Mouse (Mus musculus): ENCODE measurements around the gene Chchd10. TPM values are rescaled to one million over a fixed set of nuclear protein-coding genes. Genes with fewer than 3 reads are reported as not detected.

Chchd10 gene
- total and polyA plus RNA-seq, 2 experiments from 2014 or later: 221 to 266 TPM

DNA sequence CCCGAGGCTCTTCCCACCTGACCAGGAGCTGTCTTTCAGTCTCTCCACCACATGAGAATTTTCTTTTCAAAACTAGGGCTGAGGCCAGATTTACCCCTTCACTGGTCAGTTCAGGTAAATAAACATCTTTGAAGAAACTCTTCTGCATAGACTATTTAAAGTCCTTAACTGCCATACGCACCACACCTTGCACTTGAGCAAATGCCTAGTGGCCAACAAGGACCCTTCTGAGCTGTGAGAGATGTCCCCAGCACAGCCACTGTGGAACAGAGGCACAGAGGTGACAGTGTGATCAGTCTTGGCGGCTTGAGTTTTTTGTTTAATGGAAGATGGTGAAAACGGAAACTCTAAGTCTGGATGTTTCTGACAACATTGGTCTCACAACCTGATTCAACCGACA lies 13.9 kb upstream of the Chchd10 start:
- Histone ChIP-seq H3K27me3 (ENCODE audit: insufficient read depth, low read length) (no peaks in the 10 kb centered on the region), H3K4me3 (ENCODE audit: low read depth, low read length) (no peak overlapping the region), H3K9ac (replicated peaks; ENCODE audit: low read length, poor library complexity, severe bottlenecking) (no peak overlapping the region), H3K36me3 (ENCODE audit: insufficient read depth, low read length) (peaks cover 5% of the 10 kb centered on the region), H3K27ac (ENCODE audit: low read depth, low read length) (no peak overlapping the region), H3K9me3 (ENCODE audit: low read length) (no peaks in the 10 kb centered on the region), H3K4me2 (ENCODE audit: low read depth, low read length, poor library complexity, severe bottlenecking) (no peak overlapping the region), H3K4me1 (ENCODE audit: insufficient read depth, low read length) (peaks cover 7% of the 10 kb centered on the region; the same call in 1 of the 2 replicates)
- DNase-seq (ENCODE audit: low spot score) (no peak), ATAC-seq (ENCODE audit: low FRiP score) (no peak)
- TF ChIP-seq CTCF (IDR thresholded peaks at IDR 0.05): no peak
- WGBS: 87% methylated on average over 5 of the region's 5 CpGs

DNA sequence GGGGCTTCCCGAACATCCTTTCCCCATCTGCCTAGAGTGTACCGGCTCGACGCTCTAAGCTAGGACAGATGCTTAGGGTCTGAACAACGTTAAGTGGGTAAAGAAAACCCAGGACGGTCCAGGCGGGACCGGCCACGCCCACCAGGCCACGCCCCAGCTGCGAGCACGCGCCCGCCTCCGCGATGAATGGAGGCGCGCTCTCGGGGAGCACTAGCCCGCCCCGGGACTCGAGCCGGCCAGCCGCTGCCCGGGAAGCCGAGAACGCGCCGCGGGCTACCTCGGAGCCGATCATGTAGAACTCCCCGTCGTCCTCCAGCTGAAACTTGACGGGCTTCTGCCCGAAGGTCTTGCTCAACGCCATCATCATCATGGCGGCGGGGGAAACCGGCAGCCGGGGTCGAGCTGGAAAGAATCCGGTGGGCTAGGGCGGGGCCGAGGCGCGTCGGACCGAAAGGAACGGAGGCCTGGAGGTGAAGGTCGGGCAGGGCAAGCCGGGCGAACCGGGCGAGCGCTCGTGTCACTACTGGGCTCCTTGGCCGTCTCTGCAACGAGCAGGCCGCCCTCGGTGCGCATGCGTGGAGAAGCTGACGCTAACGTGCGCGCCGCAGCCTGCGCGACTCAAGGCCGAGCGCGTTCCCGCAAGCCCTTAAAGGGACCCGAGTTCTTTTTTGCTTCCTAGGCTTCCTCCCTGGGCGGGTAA lies 11.8 kb upstream of the Chchd10 start, which contains the start of gene Smarcb1:
Gene Smarcb1 (minus strand): TSS at position 592 of the 700 bp plus-strand sequence.
- Histone ChIP-seq H3K4me3 (ENCODE audit: low read depth, low read length) (peak within 1 kb of the TSS; percentile 81), H3K4me2 (ENCODE audit: low read depth, low read length, poor library complexity, severe bottlenecking) (peak within 1 kb of the TSS; percentile 71), H3K36me3 (ENCODE audit: insufficient read depth, low read length) (peaks cover 2% of the 10 kb centered on the region; the same call in 1 of the 2 replicates), H3K27ac (ENCODE audit: low read depth, low read length) (peak within 1 kb of the TSS; percentile 93), H3K9me3 (ENCODE audit: low read length) (no peaks in the 10 kb centered on the region), H3K4me1 (ENCODE audit: insufficient read depth, low read length) (peaks cover 7% of the 10 kb centered on the region; the same call in 1 of the 2 replicates), H3K9ac (replicated peaks; ENCODE audit: low read length, poor library complexity, severe bottlenecking) (peak within 1 kb of the TSS; percentile 91), H3K27me3 (ENCODE audit: insufficient read depth, low read length) (no peaks in the 10 kb centered on the region)
- no peak for TF ChIP-seq CTCF (IDR thresholded peaks at IDR 0.05)
- under 1% methylated on average over 73 of the region's 76 CpGs for WGBS
- ATAC-seq (ENCODE audit: low FRiP score): peak; percentile 93
- DNase-seq (ENCODE audit: low spot score): peak; percentile 98

DNA sequence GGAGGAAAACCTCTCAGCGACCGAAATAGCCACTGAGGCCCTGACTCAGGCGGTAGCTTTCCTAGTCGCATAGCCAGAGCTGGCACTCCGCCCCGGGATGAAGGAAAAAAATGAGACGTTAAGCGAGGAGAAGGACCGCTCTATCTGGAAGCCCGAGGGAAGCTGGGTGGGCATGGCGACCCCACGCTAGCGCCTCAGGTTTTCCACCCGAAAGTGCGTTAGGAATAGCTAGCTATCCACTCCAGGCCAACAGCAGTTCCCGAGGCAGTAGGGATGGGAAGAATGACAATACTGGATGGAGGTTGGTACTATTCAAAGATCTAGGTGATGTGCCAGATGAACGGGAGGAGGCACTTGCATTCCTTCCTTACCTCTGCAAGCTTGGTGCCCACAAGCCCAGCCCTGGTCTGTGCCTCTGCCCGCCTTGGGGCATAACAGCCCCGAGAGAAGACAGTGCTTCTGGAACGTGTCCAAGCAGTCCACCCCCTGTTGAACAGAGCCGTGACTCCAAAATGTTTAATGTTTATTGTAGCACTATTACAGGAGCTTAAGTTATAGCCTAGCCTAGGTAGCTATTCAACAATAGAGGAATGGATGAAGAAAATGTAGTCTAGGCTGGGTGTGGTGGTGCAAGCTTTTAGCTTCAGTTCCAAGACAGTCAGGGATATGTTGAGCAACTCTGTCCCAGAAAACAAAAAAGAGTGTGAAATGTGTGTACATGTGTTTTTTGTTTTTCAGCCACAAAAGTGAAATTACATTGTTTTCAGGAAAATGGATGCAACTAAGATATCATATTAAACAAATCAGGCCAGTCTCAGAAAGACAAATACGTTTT lies 11.0 kb upstream of the Chchd10 start:
- H3K4me2 ChIP-seq (ENCODE audit: low read depth, low read length, poor library complexity, severe bottlenecking): peak overlapping the region; percentile 71
- H3K27ac ChIP-seq (ENCODE audit: low read depth, low read length): peak overlapping the region; percentile 93
- peak overlapping the region; percentile 81 for H3K4me3 ChIP-seq (ENCODE audit: low read depth, low read length)
- peak; percentile 1; the same call in 1 of the 2 replicates for TF ChIP-seq CTCF (IDR thresholded peaks at IDR 0.05)
- H3K4me1 ChIP-seq (ENCODE audit: insufficient read depth, low read length): peaks cover 7% of the 10 kb centered on the region; the same call in 1 of the 2 replicates
- WGBS: 5% methylated on average over 22 of the region's 22 CpGs
- DNase-seq (ENCODE audit: low spot score): peak; percentile 36
- peak overlapping the region; percentile 91 for H3K9ac ChIP-seq (replicated peaks; ENCODE audit: low read length, poor library complexity, severe bottlenecking)
- no peaks in the 10 kb centered on the region for H3K9me3 ChIP-seq (ENCODE audit: low read length)
- peaks cover 6% of the 10 kb centered on the region; the same call in 1 of the 2 replicates for H3K36me3 ChIP-seq (ENCODE audit: insufficient read depth, low read length)
- H3K27me3 ChIP-seq (ENCODE audit: insufficient read depth, low read length): no peaks in the 10 kb centered on the region
- ATAC-seq (ENCODE audit: low FRiP score): peak; percentile 55

DNA sequence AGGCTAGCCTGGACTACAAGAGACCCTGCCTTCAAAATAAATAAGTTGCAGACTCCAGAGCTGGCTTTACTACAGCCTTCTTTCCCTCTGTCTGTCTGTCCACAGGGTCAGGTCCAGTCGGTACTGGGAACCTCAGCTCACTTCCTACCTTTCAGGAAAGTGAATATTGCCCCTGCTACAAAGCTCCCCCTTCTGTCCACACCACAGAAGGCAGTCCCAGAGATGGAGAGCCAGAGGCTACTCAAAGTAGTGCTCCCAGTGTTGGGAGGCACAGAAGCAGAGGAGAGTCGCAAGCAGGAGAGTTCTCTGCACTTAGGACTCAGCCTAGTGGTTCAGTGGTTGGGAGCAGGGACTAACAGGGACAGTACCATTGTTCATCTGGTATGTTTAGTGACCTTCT lies 8.6 kb upstream of the Chchd10 start:
- DNase-seq (ENCODE audit: low spot score) (no peak), ATAC-seq (ENCODE audit: low FRiP score) (no peak)
- Histone ChIP-seq H3K27ac (ENCODE audit: low read depth, low read length) (no peak overlapping the region), H3K4me2 (ENCODE audit: low read depth, low read length, poor library complexity, severe bottlenecking) (no peak overlapping the region), H3K36me3 (ENCODE audit: insufficient read depth, low read length) (peaks cover 6% of the 10 kb centered on the region; the same call in 1 of the 2 replicates), H3K27me3 (ENCODE audit: insufficient read depth, low read length) (no peaks in the 10 kb centered on the region), H3K4me3 (ENCODE audit: low read depth, low read length) (no peak overlapping the region), H3K9me3 (ENCODE audit: low read length) (no peaks in the 10 kb centered on the region), H3K4me1 (ENCODE audit: insufficient read depth, low read length) (peaks cover 4% of the 10 kb centered on the region; the same call in 1 of the 2 replicates), H3K9ac (replicated peaks; ENCODE audit: low read length, poor library complexity, severe bottlenecking) (no peak overlapping the region)
- WGBS: 68% methylated on average over 2 of the region's 2 CpGs
- peak; percentile 23 for TF ChIP-seq CTCF (IDR thresholded peaks at IDR 0.05)

DNA sequence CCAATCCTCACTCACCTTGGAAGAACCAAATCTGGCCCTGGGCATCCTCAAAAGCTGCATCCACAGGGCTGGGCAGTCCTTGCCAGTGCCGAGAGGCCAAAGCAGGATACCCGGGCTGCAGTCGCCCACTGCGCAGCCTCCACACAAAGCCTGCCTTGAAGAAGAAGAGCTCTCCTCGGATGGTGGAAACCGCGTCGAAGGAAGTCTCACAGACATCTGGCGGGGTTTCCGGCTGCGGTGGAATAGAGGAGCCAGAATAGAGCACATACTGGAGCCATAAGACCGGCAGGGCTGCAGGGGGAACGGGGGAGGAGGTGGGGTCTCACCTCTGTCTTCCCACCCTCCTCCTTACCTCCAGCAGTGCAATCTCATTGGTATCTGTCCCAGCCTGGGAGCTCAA lies 6.5 kb upstream of the Chchd10 start:
- Histone ChIP-seq H3K9ac (replicated peaks; ENCODE audit: low read length, poor library complexity, severe bottlenecking) (no peak overlapping the region), H3K9me3 (ENCODE audit: low read length) (no peaks in the 10 kb centered on the region), H3K27me3 (ENCODE audit: insufficient read depth, low read length) (no peaks in the 10 kb centered on the region), H3K4me2 (ENCODE audit: low read depth, low read length, poor library complexity, severe bottlenecking) (no peak overlapping the region), H3K36me3 (ENCODE audit: insufficient read depth, low read length) (peaks cover 6% of the 10 kb centered on the region; the same call in 1 of the 2 replicates), H3K4me1 (ENCODE audit: insufficient read depth, low read length) (peaks cover 4% of the 10 kb centered on the region; the same call in 1 of the 2 replicates), H3K27ac (ENCODE audit: low read depth, low read length) (no peak overlapping the region), H3K4me3 (ENCODE audit: low read depth, low read length) (no peak overlapping the region)
- no peak for TF ChIP-seq CTCF (IDR thresholded peaks at IDR 0.05)
- ATAC-seq (ENCODE audit: low FRiP score) (no peak), DNase-seq (ENCODE audit: low spot score) (no peak)
- WGBS: 79% methylated on average over 13 of the region's 13 CpGs
